Mouse (Mus musculus): ENCODE data around the gene Coro1c.
"Not testable (repeated sequence)": the region's sequence is repeated elsewhere in the genome, so short reads cannot be mapped to it uniquely, and the experiment has no call there.

Gene Coro1c

DNA sequence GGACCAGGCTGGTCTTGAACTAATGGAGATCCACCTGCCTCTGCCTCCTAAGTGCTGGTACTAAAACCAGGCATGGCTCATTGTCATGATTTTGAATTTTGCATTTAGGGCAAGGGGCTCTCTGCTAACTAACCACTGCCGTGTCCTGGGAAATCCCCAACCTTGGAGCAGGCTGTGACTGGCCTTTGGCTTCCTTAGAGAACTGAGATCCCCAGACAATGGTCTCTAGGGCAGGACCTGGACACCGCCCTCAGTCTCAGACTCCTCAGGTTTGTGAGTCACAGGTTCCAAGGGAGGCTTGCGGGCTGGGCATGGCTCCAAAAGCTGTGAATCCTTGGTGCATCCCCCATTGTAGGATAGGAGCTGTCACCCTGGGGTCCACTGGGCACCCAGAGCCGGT is 81.9 kb downstream of the Coro1c start:
- DNase-seq: no peak

- DNase-seq: peak in 1 of 2 experiments; percentile 71
Measured at GRCm38 (mm10) chr5:113825558-113825957, 83.0 kb downstream of the Coro1c start.

GRCm38 (mm10) chr5:113824228-113824627 is 84.3 kb downstream of the Coro1c start:
- peak in 1 of 2 experiments; percentile 70 for DNase-seq

DNA sequence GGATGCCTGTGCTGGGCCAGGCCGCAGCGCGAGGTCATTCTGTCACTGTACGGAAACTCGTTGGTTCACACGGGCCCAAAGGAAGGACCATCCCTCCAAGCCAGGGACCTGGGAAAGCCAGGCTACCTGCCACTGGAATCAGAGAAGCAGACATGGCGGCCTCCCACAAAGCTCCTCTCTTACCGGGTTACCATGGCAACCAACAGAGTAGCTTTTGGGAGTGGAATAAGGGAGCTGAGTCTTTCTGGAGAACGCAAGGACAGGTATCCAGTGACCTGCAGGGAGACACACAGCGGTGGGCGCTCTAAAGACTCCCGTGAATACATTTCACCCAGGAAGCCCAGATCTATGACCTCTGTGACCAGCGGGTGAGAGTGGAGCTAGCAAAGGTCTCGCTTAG is 90.0 kb downstream of the Coro1c start:
- no peak for DNase-seq

- no peak for DNase-seq
Measured at GRCm38 (mm10) chr5:113815638-113816152, 92.9 kb downstream of the Coro1c start.

DNA sequence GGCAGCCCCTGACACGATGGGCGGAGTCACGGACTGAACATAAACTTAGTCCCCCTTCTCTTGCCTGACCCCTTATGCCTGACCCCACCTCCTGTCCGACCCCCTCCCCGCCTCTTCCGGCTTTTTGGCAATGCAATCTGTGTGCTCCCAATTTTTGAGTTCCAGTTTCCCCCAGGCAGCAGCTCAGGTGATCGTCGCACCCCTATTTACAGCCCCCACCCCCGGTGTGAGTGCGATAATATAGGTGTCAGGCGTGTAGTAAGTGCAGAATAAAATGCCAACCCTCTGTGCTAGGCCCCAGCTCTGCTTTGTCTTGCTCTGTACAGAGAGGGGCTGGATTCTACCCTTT is 93.5 kb downstream of the Coro1c start:
- no peak for DNase-seq

DNA sequence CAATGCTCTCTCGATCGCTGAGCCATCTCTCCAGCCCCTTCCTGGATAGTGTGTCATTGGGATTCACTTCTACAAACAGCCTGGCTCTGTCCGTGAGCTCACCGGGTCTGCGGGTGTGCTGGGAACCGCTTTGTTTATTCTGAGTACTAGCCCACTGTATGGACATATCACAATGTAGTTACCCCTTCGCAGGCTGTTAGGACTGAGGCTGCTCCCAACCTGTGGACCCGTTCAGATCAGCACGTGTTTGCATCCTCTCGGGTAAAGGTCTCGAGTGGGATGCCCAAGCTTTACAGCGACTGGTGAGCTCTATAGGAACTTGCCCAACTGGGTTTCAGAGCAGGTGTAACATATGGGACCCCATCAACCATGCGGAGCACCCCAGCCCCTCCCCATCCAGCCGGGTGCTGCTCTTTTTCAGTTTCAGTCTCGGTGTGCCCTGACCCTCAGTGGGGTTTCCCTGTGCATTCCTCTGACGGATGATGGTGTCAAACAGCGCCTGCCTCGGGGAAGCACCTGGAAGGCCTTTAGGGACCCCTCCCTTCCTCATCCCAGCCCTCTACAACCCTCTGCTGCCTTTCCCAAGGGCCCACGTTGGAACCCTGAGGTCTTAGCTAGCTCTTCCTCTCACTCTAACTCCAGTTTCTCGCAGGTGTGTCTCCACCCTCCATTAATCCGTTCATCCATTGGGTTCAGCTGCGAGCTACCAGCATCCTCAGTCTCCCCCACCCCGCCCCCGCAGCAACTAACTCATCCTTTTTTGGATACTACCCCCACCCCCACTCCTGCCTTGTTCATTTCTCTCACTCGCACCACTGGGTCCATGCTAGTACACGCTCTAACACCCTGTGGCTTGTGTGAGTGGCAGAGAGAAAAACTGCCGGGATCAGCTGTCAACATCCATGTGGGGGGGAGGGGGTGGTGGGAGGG is 94.2 kb downstream of the Coro1c start:
- no peak for DNase-seq

- no peak for DNase-seq
Measured at GRCm38 (mm10) chr5:113813608-113814007, 95.0 kb downstream of the Coro1c start.

- DNase-seq: no peak
Measured at GRCm38 (mm10) chr5:113812638-113813037, 95.9 kb downstream of the Coro1c start.

GRCm38 (mm10) chr5:113811824-113812420 is 96.6 kb downstream of the Coro1c start:
- not testable (repeated sequence) for DNase-seq

DNA sequence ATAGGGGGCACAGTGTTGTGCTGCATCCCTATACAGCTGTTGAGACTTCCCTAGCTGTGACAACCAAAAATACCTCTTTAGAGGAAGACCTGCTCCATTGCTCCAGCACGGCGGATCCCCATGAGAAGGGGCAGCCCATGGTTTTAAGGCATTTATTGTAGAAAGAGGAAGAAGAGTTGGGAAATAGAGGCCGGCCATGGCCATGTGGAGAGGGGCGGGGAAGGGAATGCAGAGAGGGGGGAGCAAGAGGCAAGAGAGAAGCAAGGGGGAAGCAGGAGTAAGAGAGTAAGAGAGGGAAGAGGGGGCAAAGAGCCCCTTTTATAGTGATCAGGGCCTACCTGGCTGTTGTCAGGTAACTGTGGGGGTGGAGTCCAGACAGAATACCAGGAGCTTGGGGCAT is 98.4 kb downstream of the Coro1c start:
- DNase-seq: no peak

DNA sequence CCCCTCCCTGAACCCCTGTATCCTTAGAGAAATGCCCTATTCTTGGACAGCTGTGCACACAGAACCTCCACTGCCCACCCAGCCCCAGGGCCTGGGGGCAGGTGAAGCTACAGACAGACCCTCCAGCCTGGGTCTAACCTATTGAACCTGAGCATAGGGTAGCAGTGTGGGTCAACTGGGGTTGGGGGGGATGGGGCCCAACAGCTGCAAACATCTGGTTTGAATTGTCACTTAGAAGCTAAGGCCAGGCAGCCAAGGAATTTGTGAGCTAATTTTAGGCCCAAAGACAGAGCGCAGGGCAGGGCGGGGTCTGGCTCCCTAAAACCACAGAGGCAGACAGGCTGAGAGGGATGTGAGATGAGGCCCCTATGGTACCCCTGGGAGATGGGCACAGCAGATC is 100.4 kb downstream of the Coro1c start:
- no peak for DNase-seq

GRCm38 (mm10) chr5:113807712-113808111 is 100.8 kb downstream of the Coro1c start:
- no peak for DNase-seq

DNA sequence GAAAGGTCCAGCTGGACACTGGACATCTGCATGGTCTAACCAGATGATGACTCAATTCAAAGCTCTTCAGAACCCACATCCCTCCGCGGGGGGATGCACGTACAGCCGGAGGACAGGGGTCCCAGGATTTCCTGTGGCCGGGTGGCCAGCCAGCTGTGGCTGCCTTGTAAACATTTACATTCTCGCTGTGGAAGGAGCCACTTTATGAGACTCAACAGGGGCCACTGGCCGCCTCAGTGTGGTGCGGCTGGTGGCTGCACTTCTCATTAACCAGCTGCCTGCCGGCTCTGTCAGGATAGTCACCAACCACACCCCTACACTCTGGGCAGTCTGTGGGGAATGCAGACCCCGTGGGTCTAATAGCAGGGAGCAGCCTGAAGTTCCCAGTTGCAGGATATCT is 102.1 kb downstream of the Coro1c start:
- DNase-seq: no peak

DNA sequence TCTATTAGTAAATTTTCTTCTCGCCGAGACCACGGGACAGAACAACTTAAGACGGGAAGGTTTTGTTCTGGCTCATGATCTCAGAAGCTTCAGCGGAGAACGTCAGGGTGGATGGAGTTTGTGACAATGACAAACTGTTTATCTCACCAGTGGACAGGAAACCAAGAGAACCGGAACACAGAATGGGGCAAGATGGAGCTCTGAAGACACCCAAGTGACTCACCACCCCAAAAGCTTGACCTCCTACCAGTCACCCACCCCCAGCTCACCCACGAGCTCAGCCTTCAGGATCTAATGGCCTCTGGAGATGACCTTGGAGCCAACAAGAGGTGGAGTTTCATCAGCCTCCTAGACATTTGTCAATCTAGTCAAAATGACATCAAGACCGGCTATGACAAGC is 103.3 kb downstream of the Coro1c start:
- no peak for DNase-seq

GRCm38 (mm10) chr5:113804395-113804966 is 104.1 kb downstream of the Coro1c start:
- DNase-seq: no peak

DNA sequence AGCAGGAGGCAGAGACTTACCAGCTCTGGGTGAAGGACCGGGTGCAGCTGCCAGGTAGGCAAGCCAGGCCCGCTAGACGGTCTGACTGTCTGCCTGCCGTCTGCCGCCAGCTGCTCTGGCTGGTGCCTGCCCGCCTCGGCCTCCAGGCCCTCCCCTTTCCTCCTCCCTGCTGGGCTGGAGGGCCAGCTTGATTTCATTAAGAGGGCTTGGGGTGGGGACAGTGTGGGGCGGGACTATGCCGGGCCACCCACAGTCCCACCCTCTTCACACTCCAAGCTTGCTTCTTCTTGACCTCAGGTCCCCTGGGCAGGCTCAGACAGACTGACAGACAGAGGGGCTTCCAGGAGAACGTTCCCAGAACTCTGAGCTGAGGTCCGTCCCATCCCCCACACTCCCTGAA is 108.3 kb downstream of the Coro1c start, which contains the start of gene Tmem119:
Gene Tmem119 (minus strand): TSS at position 237 of the 400 bp plus-strand sequence.
- no peak for DNase-seq

- DNase-seq: no peak
Measured at GRCm38 (mm10) chr5:113799691-113800090, 108.9 kb downstream of the Coro1c start.

DNA sequence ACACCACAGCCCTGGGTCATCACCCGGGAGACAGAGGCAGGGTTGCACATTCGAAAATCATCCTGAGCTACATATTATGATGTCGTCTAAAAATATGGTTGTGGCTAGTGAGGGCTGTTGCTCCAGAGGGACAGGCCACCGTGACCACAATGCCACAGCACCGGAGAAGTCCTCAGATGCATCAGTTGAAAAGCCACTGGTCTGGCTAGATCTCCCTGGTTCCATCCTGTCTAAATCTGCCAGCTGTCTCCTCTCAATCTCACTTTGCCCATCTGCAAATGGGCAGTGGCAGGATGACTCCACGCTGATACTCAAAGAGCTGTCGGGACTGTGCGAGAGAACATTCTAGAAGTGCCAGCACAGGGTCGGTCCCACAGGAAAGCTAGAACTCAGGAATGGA is 110.0 kb downstream of the Coro1c start:
- no peak for DNase-seq

- no peak for DNase-seq
Measured at GRCm38 (mm10) chr5:113797149-113797882, 111.2 kb downstream of the Coro1c start.

GRCm38 (mm10) chr5:113796401-113797148 is 112.0 kb downstream of the Coro1c start:
- DNase-seq: no peak

Measured in thymus, adult 18-20 months (tissue).